Mouse (Mus musculus) thymus, postnatal 14 days (tissue): Measurements from ENCODE around the gene Tbc1d8.

ENCODE experiments used
- DNase-seq: peaks from one replicate; pipeline ENCODE4 v3.0.0; 2021

Gene Tbc1d8

DNA sequence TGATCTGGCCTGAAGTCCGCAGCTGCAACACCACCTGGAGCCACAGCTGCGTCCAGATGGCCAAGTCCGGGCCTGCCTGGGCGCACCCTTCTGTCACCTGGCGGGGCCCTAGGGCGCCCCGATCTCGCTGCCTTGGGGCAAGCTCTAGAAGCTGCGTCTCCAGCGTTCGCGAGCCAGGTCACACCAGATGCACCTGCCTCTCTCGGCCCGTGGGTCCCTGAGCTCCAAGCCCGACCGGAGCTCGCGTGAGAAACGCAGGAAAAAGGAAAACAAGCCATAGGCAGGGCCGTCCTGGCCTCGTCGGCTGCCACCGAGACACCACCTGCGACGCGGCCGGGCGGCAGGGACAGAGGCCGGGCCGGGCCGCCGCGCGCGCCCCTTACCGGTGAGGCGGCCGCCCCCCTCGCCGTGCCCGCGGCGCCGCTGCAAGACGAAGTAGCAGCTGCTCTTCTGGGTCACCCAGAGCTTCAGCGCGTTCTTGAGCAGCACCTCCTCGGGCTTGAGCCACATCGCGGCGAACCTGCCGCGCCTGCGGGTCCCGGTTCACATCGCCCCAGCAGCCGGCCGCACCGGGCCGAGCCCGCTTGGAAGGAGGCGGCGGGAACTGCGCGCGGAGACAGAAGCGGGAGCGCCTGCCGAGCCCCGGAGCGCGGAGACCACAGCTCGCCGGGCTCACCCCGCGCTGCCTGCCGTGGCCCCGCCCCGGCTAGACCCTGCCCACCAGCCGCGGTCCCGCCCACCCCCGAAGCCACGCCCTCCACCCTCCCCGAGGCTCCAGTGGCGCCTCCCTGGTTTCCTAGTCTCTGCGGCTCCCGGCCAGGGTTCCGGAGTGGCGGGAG, at the start of gene Tbc1d8:
Gene Tbc1d8 (minus strand): TSS at position 699 of the 839 bp plus-strand sequence.
- peak; percentile 83 for DNase-seq

DNA sequence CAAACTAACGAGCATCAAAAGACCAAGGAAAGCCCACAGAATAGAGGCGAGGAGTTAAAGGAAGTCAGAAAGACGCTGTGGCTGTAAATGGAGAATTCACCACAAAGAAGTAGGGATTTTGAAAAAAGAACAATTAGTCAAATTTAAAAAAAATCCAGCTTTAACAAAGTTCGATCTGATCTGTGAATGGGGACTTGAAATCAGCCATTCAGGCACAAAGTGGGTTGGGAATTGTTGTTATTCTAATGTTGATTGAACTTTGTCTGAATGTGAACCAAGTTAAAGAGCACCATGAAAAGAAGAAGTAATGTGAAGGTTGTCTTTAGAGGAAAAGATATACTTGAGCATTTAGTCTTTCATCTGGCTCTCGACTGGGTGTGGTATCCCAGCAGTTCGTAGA, 49.8 kb upstream of the Tbc1d8 start:
- no peak for DNase-seq

GRCm38 (mm10) chr1:39527432-39527831, 48.9 kb upstream of the Tbc1d8 start:
- DNase-seq, result peak; percentile 88

DNA sequence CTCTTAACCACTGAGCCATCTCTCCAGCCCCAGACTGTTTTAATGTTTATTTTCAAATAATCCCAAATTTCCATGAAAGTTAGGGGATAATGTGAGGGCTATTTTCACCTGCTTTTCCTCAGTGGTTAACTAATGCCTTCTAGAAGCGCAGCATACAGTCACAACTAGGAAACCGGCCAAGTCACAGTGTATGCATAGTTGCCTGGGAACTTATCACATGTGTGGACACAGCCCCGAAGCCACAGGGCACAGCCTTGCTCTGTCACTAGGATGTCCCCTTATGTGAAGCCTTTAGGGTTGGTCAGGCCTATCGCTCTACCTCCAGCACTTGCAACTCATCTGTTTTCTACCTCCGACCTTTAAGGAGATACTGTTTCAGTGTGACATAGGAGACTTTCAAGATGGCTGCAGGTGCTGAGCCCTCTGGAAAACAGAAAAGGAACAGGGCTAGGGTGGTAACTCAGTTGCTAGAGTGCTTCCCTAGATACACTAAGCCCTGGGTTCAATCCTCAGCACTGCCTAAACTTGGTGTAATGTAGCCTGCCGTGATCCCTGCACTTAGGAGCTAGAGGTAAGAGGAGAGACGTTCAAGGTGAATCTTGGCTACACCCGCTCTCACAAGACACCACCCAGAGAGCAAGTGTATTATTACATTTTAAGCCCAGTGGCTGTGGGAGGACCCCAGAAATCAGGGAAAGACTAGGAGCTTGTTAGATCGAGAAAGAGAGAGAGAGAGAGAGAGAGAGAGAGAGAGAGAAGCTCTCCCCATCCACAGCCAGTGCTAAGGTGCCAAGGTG, 48.0 kb upstream of the Tbc1d8 start:
- DNase-seq, result no peak

GRCm38 (mm10) chr1:39525763-39526162, 47.2 kb upstream of the Tbc1d8 start:
- DNase-seq, result no peak

GRCm38 (mm10) chr1:39522519-39522918, 44.0 kb upstream of the Tbc1d8 start:
- peak; percentile 43 for DNase-seq

GRCm38 (mm10) chr1:39521326-39521725, 42.8 kb upstream of the Tbc1d8 start:
- DNase-seq, result no peak

GRCm38 (mm10) chr1:39515303-39515991, 36.9 kb upstream of the Tbc1d8 start:
- DNase-seq, result no peak

GRCm38 (mm10) chr1:39512183-39512582, 33.6 kb upstream of the Tbc1d8 start:
- DNase-seq, result no peak

DNA sequence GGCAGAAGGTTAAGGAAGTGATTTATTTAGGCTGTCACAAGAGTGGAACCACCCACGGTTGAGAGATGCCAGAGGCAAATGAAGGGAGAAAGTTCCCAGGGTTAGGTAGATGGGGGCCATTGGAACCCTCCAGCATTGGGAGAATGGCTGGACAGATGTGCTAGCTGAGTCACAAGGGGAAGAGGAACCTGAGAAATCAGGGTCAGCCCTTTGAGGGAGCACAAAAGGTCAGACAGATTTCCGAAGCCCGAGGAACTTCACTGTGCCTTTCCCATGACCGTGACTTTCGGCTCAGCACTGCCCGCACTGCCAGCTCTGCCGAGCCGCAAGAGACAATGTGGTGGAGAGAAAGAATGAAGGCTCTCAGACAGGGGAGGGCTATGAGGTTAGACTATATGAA, 33.2 kb upstream of the Tbc1d8 start:
- DNase-seq, result no peak

DNA sequence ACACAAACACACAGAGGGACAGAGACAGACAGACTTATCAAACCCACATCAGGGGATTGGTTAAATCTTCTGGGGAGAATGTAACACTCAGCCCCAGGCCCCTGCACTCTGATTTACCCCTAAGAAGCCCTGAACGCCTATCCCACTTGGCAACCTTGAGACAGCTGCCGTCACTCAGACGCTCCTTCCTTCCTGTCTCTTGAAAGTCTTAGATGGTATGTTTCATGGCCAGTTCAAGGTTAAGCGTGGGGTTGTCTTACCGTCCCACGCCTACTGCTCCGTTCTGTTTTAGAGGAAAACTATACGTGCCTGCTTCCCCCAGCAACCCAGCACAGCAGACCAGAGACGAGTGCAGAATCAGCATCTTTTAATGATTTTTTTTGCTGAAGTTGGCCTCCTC, 27.0 kb upstream of the Tbc1d8 start:
- no peak for DNase-seq

GRCm38 (mm10) chr1:39504261-39504660, 25.7 kb upstream of the Tbc1d8 start:
- DNase-seq, result peak; percentile 37

- DNase-seq, result peak; percentile 21
Measured at GRCm38 (mm10) chr1:39502817-39503633, 24.5 kb upstream of the Tbc1d8 start.

GRCm38 (mm10) chr1:39499485-39499941, 21.0 kb upstream of the Tbc1d8 start:
- no peak for DNase-seq

DNA sequence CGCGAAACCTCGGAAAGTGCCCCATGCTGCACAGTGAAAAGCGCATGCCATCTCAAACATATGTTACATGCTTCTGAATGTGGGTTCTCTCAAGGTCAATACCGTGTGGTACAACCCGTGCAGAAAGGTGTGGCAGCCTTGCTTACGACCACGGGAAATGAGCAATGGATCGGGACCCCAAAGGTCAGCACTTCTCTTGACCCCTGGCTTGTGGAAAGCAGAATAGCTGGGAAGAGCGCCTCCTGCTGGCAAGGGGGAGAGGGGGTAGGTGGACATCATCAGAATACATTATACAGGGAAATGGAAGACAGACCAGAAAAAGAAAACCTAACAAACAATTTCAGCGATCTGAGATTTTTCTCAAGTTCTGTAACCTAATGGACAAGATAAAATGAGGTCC, 19.2 kb upstream of the Tbc1d8 start:
- DNase-seq, result no peak

DNA sequence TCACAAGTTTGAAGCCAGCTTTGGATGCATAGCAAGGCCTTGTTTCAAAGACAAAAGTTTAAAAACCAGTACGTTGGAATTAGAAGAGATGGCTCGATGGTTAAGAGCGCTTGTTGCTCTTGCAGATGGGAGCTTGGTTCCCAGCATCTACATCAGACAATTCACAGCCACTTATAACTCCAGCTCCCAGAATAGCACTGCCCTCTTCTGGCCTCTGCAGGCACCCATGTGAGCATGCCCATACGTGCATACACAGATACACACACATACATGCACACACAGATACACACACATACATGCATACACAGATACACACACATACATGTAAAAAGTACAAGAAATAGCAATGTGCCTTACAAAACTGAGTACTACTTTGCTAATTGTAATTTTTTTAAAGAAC, 18.4 kb upstream of the Tbc1d8 start:
- no peak for DNase-seq

GRCm38 (mm10) chr1:39493664-39494063, 15.1 kb upstream of the Tbc1d8 start:
- no peak for DNase-seq

GRCm38 (mm10) chr1:39493165-39493564, 14.6 kb upstream of the Tbc1d8 start:
- DNase-seq, result no peak

DNA sequence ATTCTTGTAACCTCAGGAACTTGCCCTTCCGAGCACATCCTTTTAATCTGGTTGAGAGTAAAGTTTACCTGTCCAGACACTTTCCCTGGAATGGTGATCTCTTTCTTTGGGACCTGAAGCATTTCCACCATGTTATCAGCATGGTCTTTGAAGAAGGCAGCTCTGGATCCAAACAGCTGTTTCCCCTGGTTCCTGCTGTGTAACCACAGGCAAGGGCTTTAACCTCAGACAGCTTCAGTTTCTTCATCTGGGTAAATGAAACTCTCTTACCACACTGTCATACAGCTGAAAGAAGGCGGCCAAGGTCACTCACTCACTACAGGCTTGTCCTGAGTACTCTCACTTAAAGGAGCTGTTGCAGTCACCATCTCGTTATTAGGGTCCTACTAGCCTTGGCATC, 8.8 kb upstream of the Tbc1d8 start:
- no peak for DNase-seq

GRCm38 (mm10) chr1:39482115-39482815, 3.7 kb upstream of the Tbc1d8 start:
- no peak for DNase-seq

GRCm38 (mm10) chr1:39479254-39479653, 699 bp upstream of the Tbc1d8 start:
- no peak for DNase-seq

- DNase-seq, result no peak
Measured at GRCm38 (mm10) chr1:39478896-39479200, 293 bp upstream of the Tbc1d8 start.
